Mouse (Mus musculus) layer of hippocampus, adult 2 months (tissue): ENCODE measurements around the gene Grin2c. TPM values are rescaled to one million over a fixed set of nuclear protein-coding genes. Genes with fewer than 3 reads are reported as not detected.

Source experiments
- DNase-seq, 2 experiments: peaks; one replicate each; pipeline ENCODE4 v3.0.0; 2022; ENCODE audit warnings: low spot score in 2 of 2
- H3K27ac ChIP-seq: fragments of 200-600 bp; 2 replicates; pipeline ENCODE4 v1.8.1; 2022
- H3K4me3 ChIP-seq: fragments of 200-600 bp; 2 replicates; pipeline ENCODE4 v1.8.1; 2022; ENCODE audit warnings: mild to moderate bottlenecking
- CTCF ChIP-seq: fragments of 200-600 bp; conservative IDR thresholded peaks from 2 replicates; pipeline ENCODE4 v1.8.1; 2022; ENCODE audit warnings: antibody characterized with exemption, mild to moderate bottlenecking, moderate library complexity
- total RNA-seq, 2 experiments: library from RNA; stranded (reverse); gene quantifications; 2 replicates each; pipeline ENCODE4 v1.2.3; 2021

The Grin2c gene
- total RNA-seq, 2 experiments from 2014 or later = 47.4 to 47.5 TPM

- Histone ChIP-seq H3K4me3 (no peak overlapping the region), H3K27ac (peak overlapping the region; percentile 91)
- no peak for DNase-seq
- TF ChIP-seq CTCF = no peak
These were observed 35.7 kb downstream of the Grin2c start for GRCm38 (mm10) chr11:115231168-115231915.

DNA sequence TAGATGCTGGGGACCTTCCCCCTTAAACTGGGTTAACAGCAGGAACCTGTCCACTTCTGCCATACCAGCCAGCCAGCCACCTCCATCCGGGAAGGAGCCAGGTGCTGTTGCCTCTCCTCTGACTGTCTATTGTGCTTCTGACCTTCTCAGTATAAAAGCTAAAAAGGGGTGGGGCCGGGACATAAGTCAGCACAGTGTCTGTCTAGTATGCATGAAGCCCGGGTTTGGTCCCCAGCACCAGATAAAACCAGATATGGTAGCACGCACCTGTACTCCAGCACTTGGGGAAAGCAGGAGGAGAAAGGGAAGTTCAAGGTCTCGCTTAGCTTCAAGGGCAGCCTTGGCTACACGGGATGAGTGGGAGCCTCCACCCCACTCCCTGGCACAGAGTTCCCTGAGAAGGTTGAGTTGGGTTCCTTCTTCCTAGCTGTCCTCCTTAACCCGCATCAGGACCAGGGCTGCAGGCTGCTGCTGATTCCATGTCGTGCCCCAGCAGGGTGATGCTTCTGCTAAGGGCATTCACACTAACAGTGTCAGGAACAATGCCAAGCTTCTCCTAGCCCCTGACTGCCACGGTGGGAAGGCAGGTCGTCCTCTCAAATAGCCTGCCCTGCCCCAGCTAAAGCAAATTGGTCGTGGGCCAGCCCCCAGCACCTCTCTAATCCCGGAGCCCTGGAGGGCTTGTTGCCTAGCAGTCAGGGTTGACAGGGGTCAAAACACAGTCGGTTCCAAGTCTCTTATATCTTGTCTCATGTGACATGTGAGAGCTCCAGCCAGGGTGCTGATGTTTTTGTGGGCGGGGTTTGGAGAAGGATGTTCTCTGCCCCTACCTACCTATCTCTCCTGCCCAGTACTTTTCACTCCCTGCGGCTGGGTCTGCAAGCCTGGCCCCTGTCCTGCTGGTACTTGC is 37.8 kb downstream of the Grin2c start:
- no peak for TF ChIP-seq CTCF
- Histone ChIP-seq H3K4me3 (no peak overlapping the region), H3K27ac (peak overlapping the region; percentile 53)

GRCm38 (mm10) chr11:115228430-115228829 is 38.6 kb downstream of the Grin2c start:
- no peak for DNase-seq
- TF ChIP-seq CTCF = no peak
- H3K27ac ChIP-seq = peak overlapping the region; percentile 87
- H3K4me3 ChIP-seq = no peak overlapping the region

More for the DNA sequence above, 37.8 kb downstream of the Grin2c start:
- DNase-seq = no peak

GRCm38 (mm10) chr11:115227640-115228039 is 39.4 kb downstream of the Grin2c start:
- peak overlapping the region; percentile 87 for H3K27ac ChIP-seq

GRCm38 (mm10) chr11:115226811-115227491 is 40.1 kb downstream of the Grin2c start:
- Histone ChIP-seq H3K4me3 (no peak overlapping the region), H3K27ac (peak overlapping the region; percentile 87)
- DNase-seq = peak in 1 of 2 experiments; percentile 19
- no peak for TF ChIP-seq CTCF

More at GRCm38 (mm10) chr11:115227640-115228039, 39.4 kb downstream of the Grin2c start:
- H3K4me3 ChIP-seq = no peak overlapping the region
- DNase-seq = no peak
- TF ChIP-seq CTCF = no peak

- no peak for TF ChIP-seq CTCF
These were observed 41.7 kb downstream of the Grin2c start for GRCm38 (mm10) chr11:115225301-115225700.

DNA sequence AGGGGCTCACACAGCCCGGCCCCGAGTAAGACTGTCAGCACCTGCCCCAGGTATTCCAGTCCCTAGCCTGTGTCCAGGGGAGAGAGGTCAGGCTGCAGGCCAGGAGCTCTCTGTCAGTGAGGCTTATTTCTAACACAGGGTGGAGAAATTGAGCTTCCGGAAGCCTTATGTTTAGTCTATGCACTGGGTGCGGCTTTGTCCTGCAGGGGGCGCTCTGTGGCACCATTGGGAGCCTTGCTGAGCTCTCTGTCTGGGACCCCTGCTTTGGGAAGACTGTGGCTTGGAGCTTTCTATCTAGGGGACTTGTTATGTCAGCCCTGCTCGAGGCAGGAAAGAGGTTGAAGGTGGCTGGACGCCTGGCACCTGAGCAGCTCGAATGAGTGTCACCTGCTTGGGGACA is 42.2 kb downstream of the Grin2c start:
- peak; percentile 81 for TF ChIP-seq CTCF
- peak in 1 of 2 experiments; percentile 68 for DNase-seq
- Histone ChIP-seq H3K27ac (peak overlapping the region; percentile 87), H3K4me3 (no peak overlapping the region)

More at GRCm38 (mm10) chr11:115225301-115225700, 41.7 kb downstream of the Grin2c start:
- Histone ChIP-seq H3K4me3 (no peak overlapping the region), H3K27ac (peak overlapping the region; percentile 87)
- peak in 1 of 2 experiments; percentile 56 for DNase-seq

DNA sequence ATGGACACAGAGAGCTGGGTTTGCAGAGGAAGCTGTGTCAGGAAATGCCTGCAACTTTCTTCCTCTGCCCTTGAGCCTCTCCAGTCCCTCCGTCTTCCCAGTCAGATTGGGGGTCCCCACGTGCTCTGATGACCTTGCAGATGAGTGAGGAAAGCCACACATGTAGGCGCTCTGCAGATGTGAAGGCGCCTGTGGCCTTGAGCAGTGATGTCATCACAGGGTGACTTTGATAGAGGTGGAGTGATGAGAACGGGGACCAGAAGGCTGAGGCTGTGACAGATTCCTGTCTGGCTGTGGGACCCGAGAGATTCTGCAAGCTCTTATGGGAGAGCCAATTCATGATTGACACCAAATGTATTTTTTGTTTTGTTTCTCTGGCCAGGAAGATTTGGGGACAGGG is 43.2 kb downstream of the Grin2c start:
- TF ChIP-seq CTCF = no peak
- DNase-seq = no peak
- Histone ChIP-seq H3K27ac (peak overlapping the region; percentile 87), H3K4me3 (no peak overlapping the region)

DNA sequence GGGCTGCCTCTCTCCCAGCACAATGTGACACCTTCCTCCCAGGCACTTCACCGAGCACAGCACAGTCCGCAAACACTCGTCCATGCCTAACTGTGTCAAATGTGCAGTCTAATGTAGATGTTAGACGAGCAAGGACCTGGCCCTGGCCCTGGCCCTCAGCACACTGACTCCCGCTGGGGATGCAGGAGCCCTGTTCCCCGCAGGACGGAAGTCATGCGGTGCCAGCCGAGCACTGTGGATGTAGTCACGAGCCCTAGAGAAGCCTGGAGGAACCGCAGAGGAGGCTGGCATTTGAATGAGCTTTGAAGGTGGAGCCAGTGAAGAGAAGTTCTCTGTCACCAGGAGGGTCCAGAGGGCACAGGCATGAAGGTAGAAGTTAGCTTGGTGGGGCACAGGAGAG is 43.6 kb downstream of the Grin2c start:
- peak overlapping the region; percentile 87 for H3K27ac ChIP-seq
- no peak for DNase-seq
- no peak for TF ChIP-seq CTCF

DNA sequence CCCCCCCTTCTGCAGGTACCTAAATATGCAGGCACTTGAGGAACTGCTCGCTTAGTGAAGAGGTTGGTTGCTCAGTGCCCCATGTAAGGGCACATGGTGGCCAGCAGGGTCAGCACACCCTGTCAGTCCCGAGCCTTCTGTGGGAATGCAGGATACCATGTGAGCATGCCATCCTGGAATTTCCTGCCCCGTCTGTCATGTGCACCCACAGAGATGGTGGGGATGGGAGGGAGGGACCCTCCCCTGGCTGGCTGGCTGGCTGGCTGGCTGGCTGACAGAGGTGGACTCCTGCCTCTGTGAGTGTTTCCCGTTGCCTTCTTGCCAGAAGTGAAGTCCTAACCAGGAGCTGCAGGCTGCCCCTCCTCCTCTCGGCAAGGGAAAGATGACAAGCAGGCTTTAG is 44.5 kb downstream of the Grin2c start:
- DNase-seq = no peak
- H3K4me3 ChIP-seq = no peak overlapping the region
- peak overlapping the region; percentile 87; the same call in 1 of the 2 replicates for H3K27ac ChIP-seq
- no peak for TF ChIP-seq CTCF

More for the DNA sequence above, 43.6 kb downstream of the Grin2c start:
- no peak overlapping the region for H3K4me3 ChIP-seq

GRCm38 (mm10) chr11:115222077-115222476 is 45.0 kb downstream of the Grin2c start:
- TF ChIP-seq CTCF = no peak
- H3K4me3 ChIP-seq = no peak overlapping the region
- no peak overlapping the region for H3K27ac ChIP-seq
- DNase-seq = no peak

GRCm38 (mm10) chr11:115219685-115220084 is 47.4 kb downstream of the Grin2c start:
- TF ChIP-seq CTCF = no peak
- no peak for DNase-seq
- no peak overlapping the region for H3K27ac ChIP-seq
- H3K4me3 ChIP-seq = no peak overlapping the region
